Mouse (Mus musculus): ENCODE results near the gene 4933417A18Rik.
"Not testable (repeated sequence)": the region's sequence is repeated elsewhere in the genome, so short reads cannot be mapped to it uniquely, and the experiment has no call there.

Gene 4933417A18Rik

DNA sequence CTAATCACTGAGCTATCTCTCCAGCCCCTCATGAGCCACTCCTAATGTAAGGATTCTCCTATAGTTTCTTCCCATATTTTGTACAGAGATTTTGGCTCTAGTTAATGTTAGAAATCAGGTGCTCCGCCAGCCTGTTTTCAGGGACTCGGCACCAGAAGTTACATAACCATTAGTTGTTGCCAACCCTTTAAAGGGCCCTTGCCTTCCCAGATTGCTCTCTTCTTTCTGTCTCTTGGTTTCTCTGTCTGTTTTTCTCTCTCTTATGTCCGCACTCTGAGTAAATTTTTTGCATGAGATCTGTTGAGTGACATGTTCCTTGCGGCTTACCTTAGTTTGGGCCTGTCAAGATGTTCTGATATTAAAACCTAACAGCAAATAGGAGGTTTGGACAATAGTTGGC, 51.9 kb downstream of the 4933417A18Rik start:
- DNase-seq, result no peak

DNA sequence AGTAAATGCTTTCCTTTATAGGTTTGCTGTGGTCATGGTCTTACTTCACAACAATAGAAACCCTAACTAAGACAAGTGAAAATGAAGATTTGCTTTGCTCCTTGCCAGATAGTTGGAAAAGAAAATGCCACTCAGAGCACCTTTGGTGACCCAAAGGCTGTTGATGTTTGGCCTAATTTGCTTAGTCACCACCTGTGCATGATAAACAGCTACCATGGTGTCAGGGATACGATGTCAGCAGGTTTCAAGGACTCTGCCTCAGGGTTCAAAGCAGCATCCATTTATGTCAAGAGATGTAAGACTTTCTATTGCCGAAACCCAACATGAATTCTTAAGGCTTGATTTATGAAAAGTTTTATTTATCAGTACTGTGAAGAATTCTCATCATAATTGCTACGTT, 53.2 kb downstream of the 4933417A18Rik start:
- no peak for DNase-seq

DNA sequence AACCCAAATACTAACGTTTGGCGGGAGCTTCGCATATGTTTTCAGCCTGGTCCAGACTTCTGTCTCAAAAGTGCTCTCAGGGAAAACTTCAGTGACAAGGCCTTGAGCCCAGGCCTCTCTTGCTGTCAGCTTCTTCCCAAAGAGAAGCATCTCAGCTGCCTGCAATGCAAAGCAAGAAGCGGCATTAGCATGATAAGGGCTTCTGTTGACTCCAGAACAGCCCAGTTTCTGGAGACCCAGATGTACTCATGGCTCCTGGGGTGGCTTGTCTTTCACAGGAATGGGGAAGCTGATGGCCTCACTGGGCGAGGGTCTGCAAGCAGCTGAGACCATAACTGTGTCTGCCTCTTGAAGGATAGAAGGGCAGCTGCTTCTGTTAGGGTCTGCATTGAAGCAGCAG, 54.4 kb downstream of the 4933417A18Rik start:
- not testable (repeated sequence) for DNase-seq

DNA sequence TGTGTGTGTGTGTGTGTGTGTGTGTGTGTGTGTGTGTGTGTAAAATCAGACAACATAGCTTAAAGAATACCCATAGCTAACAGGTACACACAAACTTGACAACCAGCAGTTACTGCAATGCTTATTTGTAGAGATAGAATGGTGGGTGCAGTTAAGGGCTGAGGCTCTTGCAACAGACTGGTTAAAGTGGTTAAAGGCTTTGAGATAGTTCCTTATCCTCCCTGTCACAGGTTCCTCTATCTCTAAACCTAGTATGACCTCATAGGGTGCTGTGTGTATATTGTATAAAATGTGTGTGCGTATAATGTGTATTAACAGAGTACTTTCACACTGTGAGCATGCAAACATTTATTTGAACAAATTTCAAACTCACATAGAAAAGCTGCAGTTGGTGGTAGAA, 59.3 kb downstream of the 4933417A18Rik start:
- not testable (repeated sequence) for DNase-seq

DNA sequence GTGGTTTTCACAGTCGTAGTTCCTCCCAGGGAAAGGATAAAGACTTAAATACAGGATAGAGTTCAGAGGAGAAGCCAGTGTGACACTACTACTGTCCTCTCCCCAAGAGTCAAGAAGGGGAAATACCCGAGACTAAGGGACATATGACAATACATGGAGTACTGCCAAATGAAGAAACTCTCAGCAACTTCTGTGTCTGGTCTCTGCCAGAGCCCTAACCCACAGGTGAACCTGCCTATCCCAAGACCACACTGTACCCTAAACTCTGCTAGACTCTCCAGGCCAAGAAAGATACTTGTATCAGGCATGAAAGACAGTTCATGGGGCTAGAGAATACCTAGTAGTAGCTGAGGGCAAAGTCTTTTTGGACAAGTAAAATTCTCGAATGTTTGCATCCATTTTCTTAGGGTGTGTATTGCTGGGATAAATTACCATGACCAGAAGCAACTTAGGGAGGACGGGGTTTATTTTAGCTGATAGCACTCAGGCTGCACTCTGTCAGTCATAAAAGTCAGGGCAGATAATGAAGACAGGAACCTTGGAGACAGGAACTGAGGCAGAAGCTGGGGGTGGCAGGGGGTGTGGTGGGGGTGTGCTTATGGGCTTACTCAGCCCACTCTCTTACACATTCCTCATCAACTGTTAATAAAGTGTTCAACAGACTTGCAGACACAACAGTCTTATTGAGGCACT, 67.5 kb downstream of the 4933417A18Rik start:
- no peak for DNase-seq

DNA sequence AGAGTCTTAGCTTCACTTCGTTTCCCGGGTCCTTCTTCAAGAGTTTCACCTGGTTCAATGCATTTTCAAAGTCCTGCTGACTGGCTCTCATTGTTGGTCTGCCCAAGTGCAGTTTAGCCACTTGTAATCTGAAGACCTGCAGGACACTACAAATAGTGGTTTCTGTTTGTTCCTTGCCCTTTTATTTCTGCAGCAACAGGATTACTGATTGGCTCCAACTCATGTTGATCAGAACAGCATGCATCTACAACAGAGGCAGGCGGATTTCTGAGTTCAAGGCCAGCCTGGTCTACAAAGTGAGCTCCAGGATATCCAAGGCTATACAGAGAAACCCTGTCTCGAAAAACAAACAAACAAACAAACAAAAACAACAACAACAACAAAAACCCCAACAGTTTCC, 68.9 kb downstream of the 4933417A18Rik start:
- no peak for DNase-seq

DNA sequence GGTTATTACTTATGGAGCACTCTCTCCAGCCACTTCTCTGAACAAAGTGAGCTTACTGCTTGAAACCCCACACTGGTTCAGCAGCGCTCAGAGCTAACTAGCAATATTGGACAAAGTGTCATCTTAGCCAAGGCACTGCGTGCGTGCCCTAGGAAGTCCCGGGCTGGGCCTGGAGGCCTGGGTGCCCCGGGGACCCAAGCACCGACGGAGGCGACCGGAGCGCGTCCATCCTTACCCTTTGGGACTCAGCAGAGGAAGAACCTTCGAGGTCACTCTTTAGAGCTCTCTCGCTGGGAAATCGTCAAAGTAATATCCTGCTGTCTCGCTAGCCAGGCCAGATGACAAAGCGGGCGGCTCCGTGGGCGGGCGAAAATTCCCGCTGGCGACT, 69.4 kb downstream of the 4933417A18Rik start:
- no peak for DNase-seq

DNA sequence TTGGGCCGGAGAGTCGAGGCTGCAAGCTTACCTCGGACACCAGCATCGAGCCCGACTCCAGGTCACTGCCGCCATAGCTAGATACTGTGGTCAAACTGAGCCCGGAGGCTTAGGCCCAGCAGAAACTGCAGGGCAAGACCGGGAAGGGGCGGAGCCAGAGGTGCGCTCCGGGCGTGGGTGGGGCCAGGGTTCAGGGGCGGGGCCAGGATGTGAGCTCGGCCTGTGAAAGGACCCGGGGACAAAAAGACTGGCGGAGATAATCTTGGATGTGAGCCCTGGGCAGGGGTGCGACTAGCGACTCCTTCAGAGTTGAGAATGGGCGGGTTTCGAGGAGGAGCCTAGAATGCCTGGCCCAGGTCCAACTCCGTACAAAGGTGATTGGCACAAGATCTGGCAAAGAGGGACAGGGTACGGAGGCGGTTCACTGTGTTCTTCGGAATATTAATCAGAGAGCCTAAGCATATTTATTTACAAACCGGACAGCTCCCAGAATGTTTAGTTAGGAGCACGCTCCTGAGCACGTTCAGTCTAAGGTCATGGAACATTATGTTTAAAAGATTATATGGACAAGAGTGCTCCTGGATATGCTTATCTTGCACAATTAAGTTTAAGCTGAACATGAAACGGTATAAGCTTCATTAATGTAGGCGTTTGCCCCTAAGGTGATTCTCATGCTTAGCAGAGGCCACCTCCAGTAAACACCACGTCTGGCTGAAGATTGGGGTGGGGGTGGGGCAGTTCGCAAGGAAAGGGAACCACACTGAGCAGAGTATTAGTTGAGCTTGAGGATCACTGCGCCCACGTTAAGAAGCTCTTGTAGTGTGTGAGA, 70.0 kb downstream of the 4933417A18Rik start:
- DNase-seq, result peak; percentile 82

DNA sequence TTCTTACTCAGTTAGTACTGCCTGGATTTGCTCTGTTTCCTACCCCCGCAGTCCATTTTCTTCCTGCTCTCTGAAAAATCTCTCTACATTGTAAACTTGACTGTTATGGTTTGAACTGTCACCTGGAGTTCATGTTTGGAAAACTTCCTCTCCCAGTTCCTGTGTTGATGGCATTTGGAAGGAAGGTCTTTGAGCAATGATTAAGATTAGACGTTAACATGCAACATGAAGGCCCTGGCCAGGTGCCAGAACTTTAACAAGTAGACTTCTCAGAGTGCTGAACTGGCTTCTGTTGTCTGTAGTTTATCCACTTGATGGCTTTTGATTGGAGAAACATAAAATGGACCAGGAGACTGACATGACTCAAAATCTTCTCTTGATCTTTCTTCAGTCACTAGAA, 71.7 kb downstream of the 4933417A18Rik start:
- no peak for DNase-seq

Data from right cerebral cortex, postnatal 4 days (tissue).